Mouse (Mus musculus): Measurements from ENCODE around the gene Sept12. TPM values are rescaled to one million over a fixed set of nuclear protein-coding genes. Genes with fewer than 3 reads are reported as not detected.
A peak's percentile ranks its signal among the peaks of the same experiment; 100 is the strongest.

Sept12 gene
- polyA plus RNA-seq, 1 experiment from 2014 or later = not detected

DNA sequence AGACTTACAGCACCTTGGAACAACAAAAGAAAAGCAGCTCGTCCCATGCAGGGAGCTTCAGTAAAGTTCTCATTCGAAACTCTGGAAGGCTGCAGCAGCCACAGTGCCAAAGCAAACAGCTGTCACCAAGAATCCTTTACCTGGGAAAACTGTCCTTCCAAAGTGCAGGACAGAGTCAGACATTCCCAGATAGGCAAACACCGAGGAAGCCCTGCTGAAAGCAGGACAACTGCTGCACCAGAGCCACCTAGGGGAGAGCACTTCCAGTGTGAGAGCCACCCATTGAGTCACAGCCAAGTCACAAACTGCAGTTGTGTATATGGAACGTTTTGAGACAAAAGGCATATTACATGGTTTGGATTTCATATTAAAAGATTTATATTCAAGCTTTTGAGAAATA, 52.2 kb downstream of the Sept12 start:
- Histone ChIP-seq H3K9ac (no peak overlapping the region), H3K4me1 (replicated peaks; ENCODE audit: control insufficient read depth, insufficient read depth, low read length) (0 out of 2 replicates have a peak, but pooled peaks cover 2% of the 10 kb centered on the region), H3K36me3 (replicated peaks; ENCODE audit: control insufficient read depth, insufficient read depth) (peaks cover 92% of the 10 kb centered on the region), H3K4me2 (replicated peaks) (no peak overlapping the region), H3K27me3 (ENCODE audit: control insufficient read depth, insufficient read depth, low read length) (no peaks in the 10 kb centered on the region), H3K9me3 (ENCODE audit: control insufficient read depth, low read length) (no peaks in the 10 kb centered on the region), H3K4me3 (replicated peaks; ENCODE audit: low read length) (no peak overlapping the region), H3K27ac (no peak overlapping the region)
- no peak for DNase-seq (ENCODE audit: low spot score)
- no peak for ATAC-seq (ENCODE audit: low FRiP score)
- WGBS = 88% methylated on average over 4 of the region's 4 CpGs

DNA sequence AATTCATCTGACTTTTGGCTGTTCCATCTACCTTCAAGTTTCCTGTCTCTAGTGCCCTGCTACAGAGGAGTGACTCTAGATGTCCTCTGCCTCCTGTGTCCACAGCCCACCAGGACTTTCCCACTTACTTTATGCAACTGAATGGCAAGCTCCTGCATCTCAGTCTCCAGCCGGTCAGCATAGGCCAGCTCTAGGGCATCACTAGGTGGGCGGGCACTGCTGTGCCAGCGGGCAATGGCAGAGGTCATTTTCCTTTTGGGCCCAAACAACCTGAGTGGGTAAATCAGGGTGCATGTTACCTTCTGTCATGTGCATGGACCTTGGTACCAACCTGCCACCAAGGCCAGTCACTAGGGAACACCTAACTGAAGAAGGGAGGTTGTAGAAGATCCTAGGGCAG, 54.2 kb downstream of the Sept12 start:
- 92% methylated on average over 3 of the region's 3 CpGs for WGBS

DNA sequence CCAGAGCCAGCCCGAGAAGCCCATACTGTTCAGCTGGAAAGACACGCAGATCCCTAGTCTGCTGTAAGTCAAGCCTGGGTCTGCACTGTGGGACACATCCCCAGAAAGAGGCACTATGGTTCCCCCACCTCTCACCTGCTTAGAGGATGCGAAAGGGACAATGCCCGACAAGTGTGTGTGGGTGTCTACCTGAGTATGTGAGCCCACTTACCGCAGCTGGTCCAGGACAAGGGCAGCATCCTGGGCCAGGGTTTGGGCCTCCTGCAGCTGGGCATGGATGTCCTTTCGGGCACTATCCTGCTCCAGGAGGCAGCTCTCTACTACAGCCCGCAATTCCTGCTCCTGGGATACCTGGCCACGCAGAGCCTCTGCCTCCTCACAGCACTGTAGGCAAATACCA, 54.8 kb downstream of the Sept12 start:
- H3K36me3 ChIP-seq (replicated peaks; ENCODE audit: control insufficient read depth, insufficient read depth) = peaks cover 82% of the 10 kb centered on the region
- peaks cover 16% of the 10 kb centered on the region for H3K4me1 ChIP-seq (replicated peaks; ENCODE audit: control insufficient read depth, insufficient read depth, low read length)
- 95% methylated on average over 8 of the region's 8 CpGs for whole genome bisulfite sequencing
- no peak overlapping the region for H3K4me2 ChIP-seq (replicated peaks)
- H3K27ac ChIP-seq = no peak overlapping the region
- DNase-seq (ENCODE audit: low spot score) = no peak
- H3K4me3 ChIP-seq (replicated peaks; ENCODE audit: low read length) = no peak overlapping the region
- no peak for ATAC-seq (ENCODE audit: low FRiP score)
- H3K9ac ChIP-seq = no peak overlapping the region
- H3K27me3 ChIP-seq (ENCODE audit: control insufficient read depth, insufficient read depth, low read length) = no peaks in the 10 kb centered on the region
- H3K9me3 ChIP-seq (ENCODE audit: control insufficient read depth, low read length) = no peaks in the 10 kb centered on the region

More for the DNA sequence above, 54.2 kb downstream of the Sept12 start:
- Histone ChIP-seq H3K27me3 (ENCODE audit: control insufficient read depth, insufficient read depth, low read length) (no peaks in the 10 kb centered on the region), H3K27ac (no peak overlapping the region), H3K4me2 (replicated peaks) (no peak overlapping the region), H3K4me1 (replicated peaks; ENCODE audit: control insufficient read depth, insufficient read depth, low read length) (peaks cover 14% of the 10 kb centered on the region), H3K9me3 (ENCODE audit: control insufficient read depth, low read length) (no peaks in the 10 kb centered on the region), H3K4me3 (replicated peaks; ENCODE audit: low read length) (no peak overlapping the region), H3K36me3 (replicated peaks; ENCODE audit: control insufficient read depth, insufficient read depth) (peaks cover 83% of the 10 kb centered on the region), H3K9ac (no peak overlapping the region)
- ATAC-seq (ENCODE audit: low FRiP score) (no peak), DNase-seq (ENCODE audit: low spot score) (no peak)

DNA sequence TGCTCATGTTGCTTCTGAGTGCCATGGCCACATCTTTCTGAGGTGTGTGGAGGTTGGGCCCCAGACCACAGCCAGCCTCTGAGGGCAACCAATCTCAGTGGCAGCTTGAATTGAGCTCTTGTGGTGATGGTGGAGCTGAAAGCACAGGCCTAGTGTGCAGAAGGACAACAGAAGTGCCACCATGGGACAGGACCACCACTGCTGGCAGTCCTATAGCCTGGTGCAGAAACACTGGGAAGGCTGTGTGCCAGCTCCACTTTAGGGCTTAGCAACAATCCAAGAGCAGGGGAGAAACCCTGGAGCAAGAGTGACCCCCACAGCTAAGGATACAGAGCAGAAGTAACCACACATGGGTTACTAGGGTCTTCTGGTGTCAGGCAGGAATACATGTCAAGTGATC, 56.6 kb downstream of the Sept12 start:
- H3K4me3 ChIP-seq (replicated peaks; ENCODE audit: low read length) = no peak overlapping the region
- no peaks in the 10 kb centered on the region for H3K9me3 ChIP-seq (ENCODE audit: control insufficient read depth, low read length)
- peaks cover 82% of the 10 kb centered on the region for H3K36me3 ChIP-seq (replicated peaks; ENCODE audit: control insufficient read depth, insufficient read depth)
- peaks cover 16% of the 10 kb centered on the region for H3K4me1 ChIP-seq (replicated peaks; ENCODE audit: control insufficient read depth, insufficient read depth, low read length)
- no peak overlapping the region for H3K4me2 ChIP-seq (replicated peaks)
- no peak overlapping the region for H3K27ac ChIP-seq
- DNase-seq (ENCODE audit: low spot score) = no peak
- no peaks in the 10 kb centered on the region for H3K27me3 ChIP-seq (ENCODE audit: control insufficient read depth, insufficient read depth, low read length)
- H3K9ac ChIP-seq = no peak overlapping the region
- no peak for ATAC-seq (ENCODE audit: low FRiP score)

DNA sequence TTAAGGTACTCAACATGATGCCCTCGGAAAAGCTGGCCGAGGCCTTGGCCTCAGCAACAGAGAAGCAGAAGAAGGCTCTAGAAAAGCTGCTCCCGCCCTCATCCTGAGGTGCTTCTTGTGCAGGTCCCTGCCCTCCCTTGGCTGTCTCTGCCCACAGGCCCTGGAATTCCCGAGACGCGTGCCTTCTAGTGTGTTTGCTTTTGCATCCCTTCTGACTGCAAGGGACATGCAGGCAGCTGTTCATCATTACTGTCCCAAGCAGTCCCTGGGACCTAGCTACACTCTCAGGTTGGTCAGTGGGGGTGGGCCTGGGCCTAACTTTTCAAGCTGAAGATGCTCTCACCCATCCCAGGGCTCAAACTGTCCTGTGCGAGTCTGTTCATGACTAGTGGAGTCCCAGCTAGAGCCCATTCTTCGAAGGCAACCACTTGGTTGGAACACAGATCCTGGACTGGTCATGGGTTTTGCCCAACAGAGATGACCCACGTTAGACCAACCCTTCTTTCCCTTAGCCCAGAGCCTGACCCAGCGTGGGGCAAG, 57.3 kb downstream of the Sept12 start:
- Histone ChIP-seq H3K27me3 (ENCODE audit: control insufficient read depth, insufficient read depth, low read length) (no peaks in the 10 kb centered on the region), H3K9ac (peak overlapping the region; percentile 96; the same call in 1 of the 2 replicates), H3K4me2 (replicated peaks) (peak overlapping the region; percentile 97), H3K27ac (no peak overlapping the region), H3K4me3 (replicated peaks; ENCODE audit: low read length) (no peak overlapping the region), H3K9me3 (ENCODE audit: control insufficient read depth, low read length) (no peaks in the 10 kb centered on the region), H3K4me1 (replicated peaks; ENCODE audit: control insufficient read depth, insufficient read depth, low read length) (peaks cover 16% of the 10 kb centered on the region), H3K36me3 (replicated peaks; ENCODE audit: control insufficient read depth, insufficient read depth) (peaks cover 82% of the 10 kb centered on the region)
- DNase-seq (ENCODE audit: low spot score) (no peak), ATAC-seq (ENCODE audit: low FRiP score) (no peak)
- WGBS = 96% methylated on average over 10 of the region's 10 CpGs

DNA sequence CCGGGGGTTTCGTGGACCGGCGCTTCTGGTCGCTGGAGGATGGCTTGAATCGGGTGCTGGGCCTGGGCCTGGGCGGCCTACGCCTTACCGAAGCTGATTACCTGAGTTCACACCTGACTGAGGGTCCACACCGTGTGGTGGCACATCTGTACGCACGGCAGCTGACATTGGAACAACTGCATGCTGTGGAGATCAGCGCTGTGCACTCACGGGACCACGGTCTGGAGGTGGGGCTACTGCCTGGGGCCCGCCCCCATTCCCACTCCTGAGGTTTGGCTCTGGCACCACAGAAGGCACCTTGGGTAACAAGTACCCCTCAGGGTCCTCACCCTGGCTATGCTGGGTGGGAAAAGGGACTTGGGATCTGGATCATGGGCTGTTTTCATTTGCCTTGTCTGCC, 58.2 kb downstream of the Sept12 start:
- Histone ChIP-seq H3K9me3 (ENCODE audit: control insufficient read depth, low read length) (no peaks in the 10 kb centered on the region), H3K27ac (peak overlapping the region; percentile 88), H3K36me3 (replicated peaks; ENCODE audit: control insufficient read depth, insufficient read depth) (peaks cover 82% of the 10 kb centered on the region), H3K9ac (peak overlapping the region; percentile 96), H3K4me3 (replicated peaks; ENCODE audit: low read length) (peak overlapping the region; percentile 84), H3K4me2 (replicated peaks) (peak overlapping the region; percentile 97), H3K27me3 (ENCODE audit: control insufficient read depth, insufficient read depth, low read length) (no peaks in the 10 kb centered on the region), H3K4me1 (replicated peaks; ENCODE audit: control insufficient read depth, insufficient read depth, low read length) (peaks cover 16% of the 10 kb centered on the region)
- ATAC-seq (ENCODE audit: low FRiP score) (peak; percentile 57), DNase-seq (ENCODE audit: low spot score) (peak; percentile 57)
- WGBS = under 1% methylated on average over 16 of the region's 16 CpGs

DNA sequence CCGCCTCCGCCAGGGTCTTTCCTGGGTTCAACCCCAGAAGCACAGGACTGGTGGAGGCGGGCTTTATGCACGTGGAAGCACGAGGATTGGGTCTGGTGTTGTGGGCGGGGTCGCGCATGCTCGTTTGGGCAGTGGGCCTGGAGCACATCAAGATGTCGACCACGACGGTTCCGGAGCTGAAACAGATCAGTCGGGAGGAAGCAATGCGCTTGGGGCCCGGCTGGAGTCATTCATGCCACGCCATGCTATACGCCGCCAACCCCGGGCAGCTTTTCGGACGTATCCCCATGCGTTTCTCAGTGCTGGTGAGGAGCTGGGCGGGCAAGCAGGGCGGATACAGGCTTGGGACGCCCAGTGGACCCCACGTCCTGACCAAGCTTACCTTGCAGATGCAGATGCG, 58.7 kb downstream of the Sept12 start:
- peak overlapping the region; percentile 97 for H3K4me2 ChIP-seq (replicated peaks)
- peak; percentile 95 for DNase-seq (ENCODE audit: low spot score)
- H3K9me3 ChIP-seq (ENCODE audit: control insufficient read depth, low read length) = no peaks in the 10 kb centered on the region
- H3K4me3 ChIP-seq (replicated peaks; ENCODE audit: low read length) = peak overlapping the region; percentile 84
- H3K36me3 ChIP-seq (replicated peaks; ENCODE audit: control insufficient read depth, insufficient read depth) = peaks cover 82% of the 10 kb centered on the region
- under 1% methylated on average over 28 of the region's 28 CpGs for WGBS
- ATAC-seq (ENCODE audit: low FRiP score) = peak; percentile 94
- peaks cover 16% of the 10 kb centered on the region for H3K4me1 ChIP-seq (replicated peaks; ENCODE audit: control insufficient read depth, insufficient read depth, low read length)
- peak overlapping the region; percentile 88 for H3K27ac ChIP-seq
- H3K9ac ChIP-seq = peak overlapping the region; percentile 96
- no peaks in the 10 kb centered on the region for H3K27me3 ChIP-seq (ENCODE audit: control insufficient read depth, insufficient read depth, low read length)

DNA sequence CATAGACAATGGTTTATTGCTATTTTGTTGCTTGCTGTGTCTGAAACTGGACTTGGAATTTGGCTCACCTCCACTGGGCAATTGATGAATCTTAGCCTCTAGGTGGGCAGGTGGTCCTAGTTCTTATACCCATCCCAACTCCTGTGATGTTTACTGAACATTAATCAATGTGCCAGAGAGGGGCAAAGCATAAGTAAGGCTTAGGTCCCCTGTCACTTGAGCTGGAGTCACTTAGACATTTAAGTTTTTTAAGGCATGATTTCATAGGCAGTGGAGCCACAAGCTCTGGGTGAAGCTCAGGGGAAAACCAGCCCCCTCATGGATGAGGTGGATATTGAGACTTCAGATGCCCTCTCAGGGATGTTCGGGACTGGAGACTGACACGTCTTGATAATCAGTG, 59.2 kb downstream of the Sept12 start, which contains the start of gene Nudt16l1:
Nudt16l1 (plus strand) TSS at position 301 of the 400 bp plus-strand sequence.
- H3K4me3 ChIP-seq (replicated peaks; ENCODE audit: low read length) = peak within 1 kb of the TSS; percentile 84
- H3K9ac ChIP-seq = peak within 1 kb of the TSS; percentile 96
- no peak for DNase-seq (ENCODE audit: low spot score)
- H3K4me2 ChIP-seq (replicated peaks) = peak within 1 kb of the TSS; percentile 97
- 3% methylated on average over 2 of the region's 2 CpGs for WGBS
- peaks cover 16% of the 10 kb centered on the region for H3K4me1 ChIP-seq (replicated peaks; ENCODE audit: control insufficient read depth, insufficient read depth, low read length)
- no peak for ATAC-seq (ENCODE audit: low FRiP score)
- peaks cover 82% of the 10 kb centered on the region for H3K36me3 ChIP-seq (replicated peaks; ENCODE audit: control insufficient read depth, insufficient read depth)
- peak within 1 kb of the TSS; percentile 88 for H3K27ac ChIP-seq
- no peaks in the 10 kb centered on the region for H3K27me3 ChIP-seq (ENCODE audit: control insufficient read depth, insufficient read depth, low read length)
- no peaks in the 10 kb centered on the region for H3K9me3 ChIP-seq (ENCODE audit: control insufficient read depth, low read length)

DNA sequence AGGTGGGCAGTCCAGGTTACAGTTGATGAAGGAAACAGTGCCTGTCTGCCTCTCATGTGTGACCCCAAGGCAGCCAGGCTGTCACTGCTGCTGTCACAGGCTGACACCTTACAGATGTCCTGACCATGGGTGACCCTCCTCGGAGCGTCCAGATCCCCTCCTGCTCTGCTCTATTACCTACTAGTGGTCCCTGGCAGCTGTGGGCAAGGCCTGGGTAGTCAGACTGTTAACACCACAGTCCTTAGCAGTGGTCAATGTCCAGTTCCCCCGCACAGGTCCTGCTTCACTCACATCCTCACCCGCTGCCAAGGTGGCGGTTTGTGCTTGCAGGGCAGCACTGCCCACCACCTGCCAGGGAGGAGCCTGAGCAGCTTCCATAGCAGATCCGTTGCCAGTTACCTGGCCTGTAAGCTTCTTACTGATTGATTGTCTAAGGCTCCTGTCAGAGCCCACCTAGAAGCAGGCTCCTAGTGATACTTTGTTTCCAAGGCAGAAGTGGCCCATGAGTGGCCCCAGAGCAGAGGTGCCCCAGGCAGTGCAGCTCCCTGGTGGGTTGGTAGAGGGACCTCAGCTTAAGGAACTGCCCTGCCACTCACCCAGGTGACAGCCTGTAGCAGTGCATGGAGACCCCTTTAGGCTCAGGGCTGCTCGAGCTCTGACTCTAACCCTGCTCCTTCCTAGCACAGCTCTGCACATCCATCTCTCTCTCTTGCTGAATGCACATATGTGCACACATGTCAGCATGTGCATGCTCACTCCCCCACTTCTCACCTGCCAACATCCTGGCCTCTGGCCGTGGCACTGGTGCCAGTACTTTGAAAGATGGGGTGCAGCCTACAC, 60.1 kb downstream of the Sept12 start:
- Histone ChIP-seq H3K36me3 (replicated peaks; ENCODE audit: control insufficient read depth, insufficient read depth) (peaks cover 82% of the 10 kb centered on the region), H3K27ac (no peak overlapping the region)
- WGBS = 91% methylated on average over 8 of the region's 8 CpGs

More for the DNA sequence above, 60.1 kb downstream of the Sept12 start:
- H3K4me3 ChIP-seq (replicated peaks; ENCODE audit: low read length) = no peak overlapping the region
- H3K9ac ChIP-seq = no peak overlapping the region
- no peak overlapping the region for H3K4me2 ChIP-seq (replicated peaks)
- H3K4me1 ChIP-seq (replicated peaks; ENCODE audit: control insufficient read depth, insufficient read depth, low read length) = peaks cover 16% of the 10 kb centered on the region
- no peak for DNase-seq (ENCODE audit: low spot score)
- H3K9me3 ChIP-seq (ENCODE audit: control insufficient read depth, low read length) = no peaks in the 10 kb centered on the region
- no peaks in the 10 kb centered on the region for H3K27me3 ChIP-seq (ENCODE audit: control insufficient read depth, insufficient read depth, low read length)
- ATAC-seq (ENCODE audit: low FRiP score) = no peak
